Comparison of ENCODE assay signal across 14 mouse cellular contexts in genomic region chr13:54879325-54879724, GRCm38 (mm10).
DNase-seq lines count a peak whose midpoint lies in the region; ATAC-seq and TF ChIP-seq lines count a peak whose summit lies in the region.
"Had no signal": no experiment of that assay in that cellular context is flagged by ENCODE, and none has a peak within 500 bp of the region (broad histone marks: within the 10 kb centered on the region; RNA-seq: fewer than 3 reads in every experiment).

No protein-coding gene starts in this region.

- no peak for TF ChIP-seq POLR2A in cerebellum, adult 2 months (IDR thresholded peaks at IDR 0.05; ENCODE audit: borderline replicate concordance, insufficient read depth, low read length)

- H3K9ac ChIP-seq in heart, embryonic 12.5 days, result no peak overlapping the region
- H3K9ac ChIP-seq in forebrain, embryonic 13.5 days, result no peak overlapping the region
- H3K9ac ChIP-seq: embryonic facial prominence, embryonic 12.5 days; heart, embryonic 15.5 days; liver, embryonic 14.5 days had no signal

- peaks cover 62% of the 10 kb centered on the region for H3K27me3 ChIP-seq in heart, embryonic 12.5 days (replicated peaks)
- no peaks in the 10 kb centered on the region for H3K27me3 ChIP-seq in cerebellum, adult 2 months (ENCODE audit: control insufficient read depth, insufficient read depth, low read length)
- H3K27me3 ChIP-seq in forebrain, embryonic 13.5 days, result peaks cover 11% of the 10 kb centered on the region

- H3K4me3 ChIP-seq in heart, embryonic 12.5 days, result no peak overlapping the region
- no peak overlapping the region for H3K4me3 ChIP-seq in cerebellum, adult 2 months (replicated peaks; ENCODE audit: insufficient read depth, low read depth, low read length)
- H3K4me3 ChIP-seq in forebrain, embryonic 13.5 days, result no peak overlapping the region
- H3K4me3 ChIP-seq: embryonic facial prominence, embryonic 12.5 days; heart, embryonic 15.5 days had no signal

- TF ChIP-seq CTCF in cerebellum, adult 2 months (IDR thresholded peaks at IDR 0.05; ENCODE audit: borderline replicate concordance, insufficient read depth, low read depth, low read length), result no peak

- H3K4me1 ChIP-seq in heart, embryonic 12.5 days (replicated peaks), result no peaks in the 10 kb centered on the region
- peaks cover 19% of the 10 kb centered on the region for H3K4me1 ChIP-seq in cerebellum, adult 2 months (ENCODE audit: control insufficient read depth, insufficient read depth, low read length)
- peaks cover 42% of the 10 kb centered on the region for H3K4me1 ChIP-seq in forebrain, embryonic 13.5 days
- H3K4me1 ChIP-seq: heart, embryonic 15.5 days had no signal

- DNase-seq in heart, adult 8-10 months (ENCODE audit: low spot score), result peak; percentile 15
- DNase-seq in cerebellum, adult 2 months, result peak; percentile 38 to 44
- DNase-seq in layer of hippocampus, adult 11-12 months (ENCODE audit: low spot score), result peak; percentile 77
- DNase-seq in left cerebral cortex, postnatal 25 days (ENCODE audit: low spot score in 2 of 2), result peak; percentile 65 to 93
- no peak for DNase-seq in testis, postnatal 14 days (ENCODE audit: low spot score)
- no peak for DNase-seq in urinary bladder, postnatal 10 days (ENCODE audit: low spot score)
- DNase-seq: kidney, postnatal 36 days; thymus, postnatal 4 days had no signal

- H3K36me3 ChIP-seq in heart, embryonic 12.5 days, result no peaks in the 10 kb centered on the region
- H3K36me3 ChIP-seq in forebrain, embryonic 13.5 days (ENCODE audit: poor library complexity, severe bottlenecking), result no peaks in the 10 kb centered on the region
- H3K36me3 ChIP-seq: embryonic facial prominence, embryonic 12.5 days; heart, embryonic 15.5 days had no signal

- no peak for ATAC-seq in heart, embryonic 12.5 days (ENCODE audit: insufficient number of reproducible peaks, low FRiP score)
- no peak for ATAC-seq in forebrain, embryonic 13.5 days

- 0 out of 2 replicates have a peak, but pooled peaks cover 3% of the 10 kb centered on the region for H3K9me3 ChIP-seq in heart, embryonic 12.5 days (replicated peaks)
- no peaks in the 10 kb centered on the region for H3K9me3 ChIP-seq in forebrain, embryonic 13.5 days (replicated peaks)
- H3K9me3 ChIP-seq: embryonic facial prominence, embryonic 12.5 days; heart, embryonic 15.5 days had no signal

- intact Hi-C loops in left cerebral cortex, postnatal 25 days (cut with DNase I), result loop anchor here (2.0 to 5.0 kb wide), 4 partner anchors 59 to 123 kb away; partner anchors contain the start of gene Unc5a

- WGBS in heart, embryonic 12.5 days, result 72% methylated on average over 5 of the region's 5 CpGs
- WGBS in cerebellum, adult 2 months, result 18% methylated on average over 5 of the region's 5 CpGs
- WGBS in forebrain, embryonic 13.5 days, result 87% methylated on average over 5 of the region's 5 CpGs

- no peak overlapping the region for H3K4me2 ChIP-seq in heart, embryonic 12.5 days
- no peak overlapping the region for H3K4me2 ChIP-seq in forebrain, embryonic 13.5 days
- H3K4me2 ChIP-seq: embryonic facial prominence, embryonic 12.5 days; heart, embryonic 15.5 days had no signal

- no peak overlapping the region for H3K27ac ChIP-seq in heart, embryonic 12.5 days (ENCODE audit: poor library complexity, severe bottlenecking)
- H3K27ac ChIP-seq in cerebellum, adult 2 months (ENCODE audit: insufficient read depth, low read length), result no peak overlapping the region
- H3K27ac ChIP-seq in forebrain, embryonic 13.5 days, result no peak overlapping the region
- H3K27ac ChIP-seq: embryonic facial prominence, embryonic 12.5 days; heart, embryonic 15.5 days; liver, embryonic 14.5 days; macrophage had no signal

Comparison
In these comparisons a context has a peak if more than half of its experiments do, and no peak if none do; other contexts are left out.
1. DNase-seq: peak in heart, adult 8-10 months (single experiment), cerebellum, adult 2 months (2 of 2), layer of hippocampus, adult 11-12 months (single experiment) and left cerebral cortex, postnatal 25 days (2 of 2); none in testis, postnatal 14 days (single experiment) and urinary bladder, postnatal 10 days (single experiment).